Mouse (Mus musculus): ENCODE measurements around the gene Art2b. TPM values are rescaled to one million over a fixed set of nuclear protein-coding genes. Genes with fewer than 3 reads are reported as not detected.
A peak's percentile ranks its signal among the peaks of the same experiment; 100 is the strongest.
"Not testable (repeated sequence)": the region's sequence is repeated elsewhere in the genome, so short reads cannot be mapped to it uniquely, and the experiment has no call there.

Gene Art2b
- polyA plus RNA-seq, 1 experiment from 2014 or later: not detected

- not testable (repeated sequence) for H3K4me3 ChIP-seq; H3K4me2 ChIP-seq; H3K9me3 ChIP-seq; ATAC-seq (ENCODE audit: low read depth); H3K9ac ChIP-seq; H3K36me3 ChIP-seq; H3K27ac ChIP-seq (replicated peaks); H3K4me1 ChIP-seq (replicated peaks); H3K27me3 ChIP-seq
- WGBS: 94% methylated on average over 3 of the region's 3 CpGs
Measured at GRCm38 (mm10) chr7:101555473-101555872, 29.9 kb downstream of the Art2b start.

- Histone ChIP-seq H3K4me2 (no peak overlapping the region), H3K9ac (no peak overlapping the region), H3K27ac (replicated peaks) (no peak overlapping the region), H3K36me3 (no peaks in the 10 kb centered on the region), H3K4me1 (replicated peaks) (no peaks in the 10 kb centered on the region), H3K27me3 (no peaks in the 10 kb centered on the region), H3K4me3 (no peak overlapping the region), H3K9me3 (no peaks in the 10 kb centered on the region)
- ATAC-seq (ENCODE audit: low read depth): no peak
- 91% methylated on average over 1 of the region's 1 CpGs for WGBS
Measured at GRCm38 (mm10) chr7:101551530-101551929, 33.9 kb downstream of the Art2b start.

- no peak for ATAC-seq (ENCODE audit: low read depth)
- Histone ChIP-seq H3K9me3 (no peaks in the 10 kb centered on the region), H3K4me1 (replicated peaks) (no peaks in the 10 kb centered on the region), H3K27ac (replicated peaks) (no peak overlapping the region), H3K9ac (no peak overlapping the region), H3K27me3 (no peaks in the 10 kb centered on the region), H3K36me3 (no peaks in the 10 kb centered on the region), H3K4me2 (no peak overlapping the region), H3K4me3 (no peak overlapping the region)
- WGBS: 81% methylated on average over 7 of the region's 7 CpGs
Measured at GRCm38 (mm10) chr7:101550686-101551485, 34.5 kb downstream of the Art2b start.

GRCm38 (mm10) chr7:101549266-101549665 lies 36.1 kb downstream of the Art2b start:
- 88% methylated on average over 3 of the region's 3 CpGs for WGBS
- Histone ChIP-seq H3K4me2 (no peak overlapping the region), H3K9me3 (no peaks in the 10 kb centered on the region), H3K36me3 (no peaks in the 10 kb centered on the region), H3K4me1 (replicated peaks) (no peaks in the 10 kb centered on the region), H3K27me3 (no peaks in the 10 kb centered on the region), H3K27ac (replicated peaks) (no peak overlapping the region), H3K9ac (no peak overlapping the region), H3K4me3 (no peak overlapping the region)
- ATAC-seq (ENCODE audit: low read depth): no peak

GRCm38 (mm10) chr7:101547651-101548050 lies 37.7 kb downstream of the Art2b start:
- Histone ChIP-seq H3K27me3 (no peaks in the 10 kb centered on the region), H3K9me3 (no peaks in the 10 kb centered on the region), H3K9ac (no peak overlapping the region), H3K4me3 (no peak overlapping the region), H3K36me3 (no peaks in the 10 kb centered on the region), H3K27ac (replicated peaks) (no peak overlapping the region), H3K4me2 (no peak overlapping the region), H3K4me1 (replicated peaks) (no peaks in the 10 kb centered on the region)
- 88% methylated on average over 3 of the region's 3 CpGs for WGBS
- ATAC-seq (ENCODE audit: low read depth): no peak

GRCm38 (mm10) chr7:101541734-101542133 lies 43.7 kb downstream of the Art2b start:
- no peak for ATAC-seq (ENCODE audit: low read depth)
- Histone ChIP-seq H3K4me1 (replicated peaks) (0 out of 2 replicates have a peak, but pooled peaks cover 4% of the 10 kb centered on the region), H3K4me2 (no peak overlapping the region), H3K9me3 (no peaks in the 10 kb centered on the region), H3K4me3 (no peak overlapping the region), H3K9ac (no peak overlapping the region), H3K27me3 (no peaks in the 10 kb centered on the region), H3K36me3 (no peaks in the 10 kb centered on the region), H3K27ac (replicated peaks) (no peak overlapping the region)
- 79% methylated on average over 10 of the region's 10 CpGs for WGBS

- Histone ChIP-seq H3K4me3 (no peak overlapping the region), H3K9me3 (no peaks in the 10 kb centered on the region), H3K4me1 (replicated peaks) (peaks cover 4% of the 10 kb centered on the region; the same call in 1 of the 2 replicates), H3K27ac (replicated peaks) (no peak overlapping the region), H3K4me2 (no peak overlapping the region), H3K27me3 (no peaks in the 10 kb centered on the region), H3K9ac (no peak overlapping the region), H3K36me3 (no peaks in the 10 kb centered on the region)
- ATAC-seq (ENCODE audit: low read depth): peak; percentile 84
- 4% methylated on average over 11 of the region's 11 CpGs for WGBS
Measured at GRCm38 (mm10) chr7:101541132-101541531, 44.3 kb downstream of the Art2b start.

- Histone ChIP-seq H3K27ac (replicated peaks) (no peak overlapping the region), H3K9me3 (no peaks in the 10 kb centered on the region), H3K4me3 (no peak overlapping the region), H3K4me2 (no peak overlapping the region), H3K9ac (no peak overlapping the region), H3K4me1 (replicated peaks) (peaks cover 8% of the 10 kb centered on the region), H3K27me3 (no peaks in the 10 kb centered on the region), H3K36me3 (no peaks in the 10 kb centered on the region)
- ATAC-seq (ENCODE audit: low read depth): no peak
- 78% methylated on average over 5 of the region's 5 CpGs for WGBS
Measured at GRCm38 (mm10) chr7:101540684-101541083, 44.7 kb downstream of the Art2b start.

- no peak for ATAC-seq (ENCODE audit: low read depth)
- H3K4me3 ChIP-seq: no peak overlapping the region
Measured at GRCm38 (mm10) chr7:101539774-101540173, 45.6 kb downstream of the Art2b start.

GRCm38 (mm10) chr7:101538141-101538933 lies 47.1 kb downstream of the Art2b start:
- Histone ChIP-seq H3K4me3 (no peak overlapping the region), H3K4me2 (no peak overlapping the region), H3K27me3 (no peaks in the 10 kb centered on the region), H3K36me3 (no peaks in the 10 kb centered on the region), H3K9ac (no peak overlapping the region), H3K4me1 (replicated peaks) (peaks cover 30% of the 10 kb centered on the region), H3K9me3 (no peaks in the 10 kb centered on the region), H3K27ac (replicated peaks) (no peak overlapping the region)
- ATAC-seq (ENCODE audit: low read depth): no peak
- WGBS: 56% methylated on average over 14 of the region's 14 CpGs

More at GRCm38 (mm10) chr7:101539774-101540173, 45.6 kb downstream of the Art2b start:
- Histone ChIP-seq H3K36me3 (no peaks in the 10 kb centered on the region), H3K4me1 (replicated peaks) (peaks cover 18% of the 10 kb centered on the region), H3K9me3 (no peaks in the 10 kb centered on the region), H3K9ac (no peak overlapping the region), H3K27ac (replicated peaks) (no peak overlapping the region), H3K27me3 (no peaks in the 10 kb centered on the region), H3K4me2 (no peak overlapping the region)
- WGBS: 50% methylated on average over 9 of the region's 9 CpGs

- no peaks in the 10 kb centered on the region for H3K27me3 ChIP-seq
- no peak overlapping the region for H3K9ac ChIP-seq
- no peaks in the 10 kb centered on the region for H3K9me3 ChIP-seq
- no peaks in the 10 kb centered on the region for H3K36me3 ChIP-seq
- no peak overlapping the region for H3K4me2 ChIP-seq
- whole genome bisulfite sequencing: 56% methylated on average over 8 of the region's 8 CpGs
- peaks cover 30% of the 10 kb centered on the region for H3K4me1 ChIP-seq (replicated peaks)
- no peak overlapping the region for H3K4me3 ChIP-seq
- H3K27ac ChIP-seq (replicated peaks): no peak overlapping the region
- ATAC-seq (ENCODE audit: low read depth): no peak
Measured at GRCm38 (mm10) chr7:101537541-101537940, 47.9 kb downstream of the Art2b start.

GRCm38 (mm10) chr7:101535517-101535916 lies 49.9 kb downstream of the Art2b start:
- ATAC-seq (ENCODE audit: low read depth): no peak

More at GRCm38 (mm10) chr7:101535517-101535916, 49.9 kb downstream of the Art2b start:
- no peaks in the 10 kb centered on the region for H3K36me3 ChIP-seq
- H3K4me2 ChIP-seq: no peak overlapping the region
- H3K9ac ChIP-seq: no peak overlapping the region
- peaks cover 30% of the 10 kb centered on the region for H3K4me1 ChIP-seq (replicated peaks)
- no peak overlapping the region for H3K27ac ChIP-seq (replicated peaks)
- H3K9me3 ChIP-seq: no peaks in the 10 kb centered on the region
- H3K4me3 ChIP-seq: no peak overlapping the region
- 57% methylated on average over 5 of the region's 5 CpGs for WGBS
- no peaks in the 10 kb centered on the region for H3K27me3 ChIP-seq

Data from neural tube, embryonic 13.5 days (tissue).